ENCODE assay signal across 18 mouse cellular contexts in the genomic region with DNA sequence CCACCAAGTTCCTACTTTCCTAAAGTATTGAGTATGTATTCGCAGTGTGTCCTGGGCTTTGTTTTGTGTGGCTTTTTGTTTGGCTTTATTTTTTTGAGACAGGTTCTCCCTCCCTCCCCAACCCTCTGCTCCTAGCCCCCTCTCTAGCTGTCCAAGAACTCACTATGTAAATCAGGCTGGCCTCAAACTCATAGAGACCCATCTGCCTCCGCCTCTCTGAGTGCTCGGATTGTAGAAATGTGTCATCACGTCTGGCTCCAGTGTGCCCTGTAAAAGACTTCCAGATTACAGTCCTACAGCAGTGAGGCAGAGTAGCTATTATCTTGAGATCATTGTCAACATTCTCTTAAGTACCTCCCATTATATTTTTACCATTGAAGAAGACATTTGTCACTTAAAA.
"Had no signal": no experiment of that assay in that cellular context is flagged by ENCODE, and none has a peak within 500 bp of the region (broad histone marks: within the 10 kb centered on the region; RNA-seq: fewer than 3 reads in every experiment).

No protein-coding gene starts in this region.

- H3K4me1 ChIP-seq: neural tube, embryonic 15.5 days had no signal

- H3K9ac ChIP-seq: lung, embryonic 14.5 days; midbrain, embryonic 12.5 days; neural tube, embryonic 13.5 days; neural tube, embryonic 15.5 days had no signal

- H3K36me3 ChIP-seq: neural tube, embryonic 15.5 days had no signal

- H3K4me2 ChIP-seq: lung, embryonic 14.5 days; midbrain, embryonic 12.5 days; neural tube, embryonic 13.5 days; neural tube, embryonic 15.5 days had no signal

- H3K27me3 ChIP-seq: midbrain, embryonic 12.5 days; neural tube, embryonic 13.5 days; neural tube, embryonic 15.5 days had no signal

- DNase-seq: lung, embryonic 14.5 days; lung, postnatal 10 days; lung, postnatal 4 days; midbrain, embryonic 14.5 days; retina, postnatal 1 day; right cerebral cortex, adult 18-20 months; right cerebral cortex, postnatal 25 days; right cerebral cortex, postnatal 4 days; spleen, adult 18-20 months; thymus, adult 18-20 months; thymus, postnatal 14 days; thymus, postnatal 36 days had no signal

- H3K9me3 ChIP-seq: midbrain, embryonic 10.5 days; midbrain, embryonic 12.5 days; neural tube, embryonic 13.5 days; neural tube, embryonic 15.5 days had no signal

- H3K27ac ChIP-seq: midbrain, embryonic 10.5 days; midbrain, embryonic 12.5 days; neural tube, embryonic 13.5 days; neural tube, embryonic 15.5 days had no signal

- ATAC-seq: midbrain, embryonic 16.5 days had no signal

- H3K4me3 ChIP-seq: midbrain, embryonic 10.5 days; midbrain, embryonic 12.5 days; myocyte; neural tube, embryonic 13.5 days; neural tube, embryonic 15.5 days had no signal
